Mouse (Mus musculus) gastrocnemius, adult 2 months (tissue): ENCODE data around the gene Fam161b. TPM values are rescaled to one million over a fixed set of nuclear protein-coding genes. Genes with fewer than 3 reads are reported as not detected.
A peak's percentile ranks its signal among the peaks of the same experiment; 100 is the strongest.

Experiments used
- DNase-seq: peaks from one replicate; pipeline ENCODE4 v3.0.0; 2022
- H3K27ac ChIP-seq: fragments of 200-600 bp; 2 replicates; pipeline ENCODE4 v1.8.1; 2022; ENCODE audit warnings: mild to moderate bottlenecking
- H3K4me3 ChIP-seq: fragments of 200-600 bp; 2 replicates; pipeline ENCODE4 v1.8.1; 2022; ENCODE audit warnings: mild to moderate bottlenecking, moderate library complexity
- CTCF ChIP-seq: fragments of 200-600 bp; IDR thresholded peaks from 2 replicates; pipeline ENCODE4 v1.8.1; 2022; ENCODE audit warnings: antibody characterized with exemption, mild to moderate bottlenecking, moderate library complexity
- intact Hi-C: fragments of 180-260 bp; cut with DNase I; formaldehyde crosslinking; loops from one replicate; pipeline ENCODE4 v1.15.1; 2025
- total RNA-seq, 2 experiments: library from RNA; stranded (reverse); gene quantifications; 2 replicates each; pipeline ENCODE4 v1.2.3; 2021

Gene Fam161b
- total RNA-seq, 2 experiments from 2014 or later = 0.82 to 1.3 TPM

GRCm38 (mm10) chr12:84397685-84398084, 36.1 kb upstream of the Fam161b start:
- Histone ChIP-seq H3K4me3 (no peak overlapping the region), H3K27ac (no peak overlapping the region)
- intact Hi-C loops = no loop called here
- no peak for DNase-seq
- no peak for TF ChIP-seq CTCF

- intact Hi-C loops = no loop called here
- no peak for TF ChIP-seq CTCF
- H3K27ac ChIP-seq = no peak overlapping the region
- no peak for DNase-seq
- no peak overlapping the region for H3K4me3 ChIP-seq
These were observed 35.5 kb upstream of the Fam161b start for GRCm38 (mm10) chr12:84396947-84397679.

- H3K4me3 ChIP-seq = no peak overlapping the region
- intact Hi-C loops = no loop called here
- DNase-seq = no peak
- H3K27ac ChIP-seq = no peak overlapping the region
- no peak for TF ChIP-seq CTCF
These were observed 32.2 kb upstream of the Fam161b start for GRCm38 (mm10) chr12:84393847-84394246.

- 0 out of 2 replicates have a peak overlapping the region, but pooled peaks have one; percentile 4 for H3K27ac ChIP-seq
- no peak for DNase-seq
- intact Hi-C loops = no loop called here
- H3K4me3 ChIP-seq = no peak overlapping the region
- no peak for TF ChIP-seq CTCF
These were observed 31.0 kb upstream of the Fam161b start for GRCm38 (mm10) chr12:84392681-84393080.

- Histone ChIP-seq H3K27ac (no peak overlapping the region), H3K4me3 (no peak overlapping the region)
- DNase-seq = no peak
- TF ChIP-seq CTCF = no peak
- intact Hi-C loops = no loop called here
These were observed 28.7 kb upstream of the Fam161b start for GRCm38 (mm10) chr12:84390336-84390735.

- intact Hi-C loops = no loop called here
- no peak for TF ChIP-seq CTCF
- Histone ChIP-seq H3K4me3 (peak overlapping the region; percentile 22), H3K27ac (no peak overlapping the region)
- DNase-seq = no peak
These were observed 27.3 kb upstream of the Fam161b start for GRCm38 (mm10) chr12:84388774-84389400.

- H3K27ac ChIP-seq = no peak overlapping the region
- no peak for TF ChIP-seq CTCF
These were observed 26.5 kb upstream of the Fam161b start for GRCm38 (mm10) chr12:84388097-84388496.

GRCm38 (mm10) chr12:84385408-84385807, 23.8 kb upstream of the Fam161b start:
- TF ChIP-seq CTCF = no peak
- no peak for DNase-seq
- H3K4me3 ChIP-seq = no peak overlapping the region
- H3K27ac ChIP-seq = peak overlapping the region; percentile 28; the same call in 1 of the 2 replicates
- intact Hi-C loops = no loop called here

More at GRCm38 (mm10) chr12:84388097-84388496, 26.5 kb upstream of the Fam161b start:
- intact Hi-C loops = no loop called here
- no peak overlapping the region for H3K4me3 ChIP-seq
- DNase-seq = no peak

- peak; percentile 46 for DNase-seq
- intact Hi-C loops = no loop called here
- TF ChIP-seq CTCF = no peak
- H3K4me3 ChIP-seq = no peak overlapping the region
- peak overlapping the region; percentile 28; the same call in 1 of the 2 replicates for H3K27ac ChIP-seq
These were observed 23.0 kb upstream of the Fam161b start for GRCm38 (mm10) chr12:84384644-84385081.

- TF ChIP-seq CTCF = no peak
- no peak overlapping the region for H3K4me3 ChIP-seq
- DNase-seq = no peak
- intact Hi-C loops = no loop called here
- no peak overlapping the region for H3K27ac ChIP-seq
These were observed 20.7 kb upstream of the Fam161b start for GRCm38 (mm10) chr12:84382369-84382768.

GRCm38 (mm10) chr12:84373831-84374481, 12.3 kb upstream of the Fam161b start:
- H3K27ac ChIP-seq = no peak overlapping the region
- no peak overlapping the region for H3K4me3 ChIP-seq
- no peak for DNase-seq
- TF ChIP-seq CTCF = no peak
- intact Hi-C loops = no loop called here

GRCm38 (mm10) chr12:84371647-84372046, 10.0 kb upstream of the Fam161b start:
- TF ChIP-seq CTCF = no peak
- intact Hi-C loops = no loop called here
- H3K4me3 ChIP-seq = no peak overlapping the region

GRCm38 (mm10) chr12:84366971-84367370, 5.3 kb upstream of the Fam161b start:
- no peak overlapping the region for H3K27ac ChIP-seq
- intact Hi-C loops = no loop called here
- no peak overlapping the region for H3K4me3 ChIP-seq
- no peak for TF ChIP-seq CTCF
- no peak for DNase-seq

More at GRCm38 (mm10) chr12:84371647-84372046, 10.0 kb upstream of the Fam161b start:
- H3K27ac ChIP-seq = no peak overlapping the region
- DNase-seq = no peak
